Mouse (Mus musculus) liver, embryonic 16.5 days (tissue): Measurements from ENCODE around the gene Samd4b. TPM values are rescaled to one million over a fixed set of nuclear protein-coding genes. Genes with fewer than 3 reads are reported as not detected.
"Not testable (repeated sequence)": the region's sequence is repeated elsewhere in the genome, so short reads cannot be mapped to it uniquely, and the experiment has no call there.

Experiments
- ATAC-seq: fragments of 200-750 bp; cut with Nextera tagmentation; 2 replicates; pipeline ENCODE4 v1.8.0; 2017; ENCODE audit warnings: low read depth, mild to moderate bottlenecking, moderate number of reproducible peaks, moderate library complexity
- H3K27ac ChIP-seq: fragments of 300-500 bp; sonication (generic); 2 replicates; pipeline ENCODE4 v1.5.1; 2014; ENCODE audit warnings: mild to moderate bottlenecking, low read length
- H3K27me3 ChIP-seq: fragments of 300-500 bp; sonication (generic); 2 replicates; pipeline ENCODE4 v1.6.1; 2014; ENCODE audit warnings: low read depth, low read length, mixed read lengths; ENCODE audit not compliant: control insufficient read depth, insufficient read depth
- H3K36me3 ChIP-seq: fragments of 300-500 bp; sonication (generic); 2 replicates; pipeline ENCODE4 v1.6.1; 2014; ENCODE audit warnings: mild to moderate bottlenecking; ENCODE audit not compliant: control insufficient read depth, insufficient read depth
- H3K4me1 ChIP-seq: fragments of 300-500 bp; sonication (generic); 2 replicates; pipeline ENCODE4 v1.6.1; 2014; ENCODE audit warnings: low read depth, low read length, mixed read lengths; ENCODE audit not compliant: control insufficient read depth
- H3K4me2 ChIP-seq: fragments of 300-500 bp; sonication (generic); 2 replicates; pipeline ENCODE4 v1.6.1; 2014; ENCODE audit warnings: low read depth, low read length, mixed read lengths
- H3K4me3 ChIP-seq: fragments of 300-500 bp; sonication (generic); 2 replicates; pipeline ENCODE4 v1.5.1; 2014; ENCODE audit warnings: low read depth, mild to moderate bottlenecking, low read length
- H3K9ac ChIP-seq: fragments of 300-500 bp; sonication (generic); 2 replicates; pipeline ENCODE4 v1.6.1; 2014; ENCODE audit warnings: low read depth, low read length
- H3K9me3 ChIP-seq: fragments of 300-500 bp; sonication (generic); replicated peaks from 2 replicates; pipeline ENCODE4 v1.6.1; 2016; ENCODE audit warnings: low read length; ENCODE audit not compliant: control insufficient read depth
- WGBS: fragments of 180-500 bp; shearing (Covaris S2); extraction: QIAGEN DNeasy Blood & Tissue Kit; methylation state at CpG from one replicate; pipeline ENCODE4 v1.1.7; 2014; ENCODE audit not compliant: insufficient replicate concordance; 5-methylcytosine and 5-hydroxymethylcytosine counted together
- polyA plus RNA-seq: library from polyadenylated mRNA; unstranded; fragments of >200 nt; fragmentation: Nextera tagmentation; extraction: Ambion mirVana; gene quantifications from 2 replicates; pipeline ENCODE4 v1.2.1, GENCODE M21; 2015

The Samd4b gene
- polyA plus RNA-seq, 1 experiment from 2014 or later, result 3.5 TPM

GRCm38 (mm10) chr7:28619098-28619715 is 21.3 kb upstream of the Samd4b start:
- 49% methylated on average over 9 of the region's 9 CpGs for WGBS
- no peaks in the 10 kb centered on the region for H3K4me1 ChIP-seq
- H3K9me3 ChIP-seq, result no peaks in the 10 kb centered on the region
- ATAC-seq, result no peak
- no peaks in the 10 kb centered on the region for H3K27me3 ChIP-seq
- no peaks in the 10 kb centered on the region for H3K36me3 ChIP-seq
- H3K27ac ChIP-seq, result no peak overlapping the region
- no peak overlapping the region for H3K9ac ChIP-seq
- no peak overlapping the region for H3K4me3 ChIP-seq
- H3K4me2 ChIP-seq, result no peak overlapping the region

GRCm38 (mm10) chr7:28605951-28606350 is 8.0 kb upstream of the Samd4b start:
- H3K27ac ChIP-seq, result no peak overlapping the region
- no peak for ATAC-seq
- H3K4me2 ChIP-seq, result no peak overlapping the region
- no peaks in the 10 kb centered on the region for H3K4me1 ChIP-seq
- no peaks in the 10 kb centered on the region for H3K36me3 ChIP-seq
- WGBS, result 78% methylated on average over 8 of the region's 8 CpGs
- no peak overlapping the region for H3K9ac ChIP-seq
- H3K4me3 ChIP-seq, result no peak overlapping the region
- H3K27me3 ChIP-seq, result no peaks in the 10 kb centered on the region
- no peaks in the 10 kb centered on the region for H3K9me3 ChIP-seq

GRCm38 (mm10) chr7:28603788-28604187 is 5.8 kb upstream of the Samd4b start:
- H3K9ac ChIP-seq, H3K4me2 ChIP-seq, H3K27me3 ChIP-seq, H3K4me3 ChIP-seq, ATAC-seq, H3K36me3 ChIP-seq, H3K9me3 ChIP-seq, H3K27ac ChIP-seq, H3K4me1 ChIP-seq: not testable (repeated sequence)
- 67% methylated on average over 2 of the region's 2 CpGs for WGBS

- no peak overlapping the region for H3K9ac ChIP-seq
- H3K27me3 ChIP-seq, result no peaks in the 10 kb centered on the region
- H3K9me3 ChIP-seq, result no peaks in the 10 kb centered on the region
- no peak overlapping the region for H3K27ac ChIP-seq
- H3K4me1 ChIP-seq, result peaks cover 5% of the 10 kb centered on the region
- ATAC-seq, result no peak
- H3K4me3 ChIP-seq, result no peak overlapping the region
- no peaks in the 10 kb centered on the region for H3K36me3 ChIP-seq
- H3K4me2 ChIP-seq, result no peak overlapping the region
- 52% methylated on average over 5 of the region's 5 CpGs for WGBS
Observed at GRCm38 (mm10) chr7:28603136-28603535, 5.2 kb upstream of the Samd4b start.

GRCm38 (mm10) chr7:28601668-28602067 is 3.7 kb upstream of the Samd4b start:
- Histone ChIP-seq H3K36me3 (no peaks in the 10 kb centered on the region), H3K27me3 (no peaks in the 10 kb centered on the region), H3K9ac (no peak overlapping the region), H3K4me2 (no peak overlapping the region), H3K4me3 (no peak overlapping the region), H3K9me3 (no peaks in the 10 kb centered on the region), H3K27ac (no peak overlapping the region), H3K4me1 (peaks cover 13% of the 10 kb centered on the region)
- 28% methylated on average over 7 of the region's 7 CpGs for WGBS
- ATAC-seq, result no peak

- Histone ChIP-seq H3K4me2 (no peak overlapping the region), H3K27me3 (no peaks in the 10 kb centered on the region), H3K4me3 (no peak overlapping the region), H3K27ac (no peak overlapping the region), H3K9ac (no peak overlapping the region), H3K9me3 (no peaks in the 10 kb centered on the region), H3K4me1 (peaks cover 19% of the 10 kb centered on the region), H3K36me3 (no peaks in the 10 kb centered on the region)
- ATAC-seq, result no peak
- WGBS, result 7% methylated on average over 11 of the region's 11 CpGs
Observed at GRCm38 (mm10) chr7:28601029-28601428, 3.1 kb upstream of the Samd4b start.

- Histone ChIP-seq H3K4me1 (peaks cover 38% of the 10 kb centered on the region), H3K36me3 (no peaks in the 10 kb centered on the region), H3K9ac (no peak overlapping the region), H3K4me3 (no peak overlapping the region), H3K27me3 (no peaks in the 10 kb centered on the region), H3K9me3 (no peaks in the 10 kb centered on the region), H3K4me2 (no peak overlapping the region), H3K27ac (no peak overlapping the region; the same call in 1 of the 2 replicates)
- ATAC-seq, result no peak
- 67% methylated on average over 2 of the region's 2 CpGs for WGBS
Observed at GRCm38 (mm10) chr7:28598951-28599350, 1.0 kb upstream of the Samd4b start.

- Histone ChIP-seq H3K27me3 (no peaks in the 10 kb centered on the region), H3K36me3 (no peaks in the 10 kb centered on the region), H3K4me1 (peaks cover 52% of the 10 kb centered on the region), H3K4me3 (peak overlapping the region; percentile 70), H3K9ac (peak overlapping the region; percentile 81), H3K4me2 (peak overlapping the region; percentile 84), H3K9me3 (no peaks in the 10 kb centered on the region), H3K27ac (peak overlapping the region; percentile 94)
- WGBS, result 11% methylated on average over 9 of the region's 9 CpGs
- no peak; the same call in 1 of the 2 replicates for ATAC-seq
Observed at GRCm38 (mm10) chr7:28597277-28597570, 720 bp downstream of the Samd4b start.

- H3K9ac ChIP-seq, result peak overlapping the region; percentile 81
- H3K9me3 ChIP-seq, result no peaks in the 10 kb centered on the region
- no peaks in the 10 kb centered on the region for H3K36me3 ChIP-seq
- H3K4me1 ChIP-seq, result peaks cover 57% of the 10 kb centered on the region
- WGBS, result 51% methylated on average over 20 of the region's 20 CpGs
- H3K27me3 ChIP-seq, result no peaks in the 10 kb centered on the region
- peak overlapping the region; percentile 70 for H3K4me3 ChIP-seq
- ATAC-seq, result peak; percentile 92
- H3K4me2 ChIP-seq, result peak overlapping the region; percentile 84
- peak overlapping the region; percentile 94 for H3K27ac ChIP-seq
Observed at GRCm38 (mm10) chr7:28596436-28597276, 1.3 kb downstream of the Samd4b start.
